Mouse (Mus musculus) MEL (cell line): Measurements from ENCODE around the gene Atl3. TPM values are rescaled to one million over a fixed set of nuclear protein-coding genes. Genes with fewer than 3 reads are reported as not detected.
A peak's percentile ranks its signal among the peaks of the same experiment; 100 is the strongest.

ENCODE experiments used
- DNase-seq: peaks from one replicate; pipeline ENCODE4 v3.0.0; 2011; ENCODE audit warnings: low read depth, low spot score
- H3K27ac ChIP-seq: 2 replicates; pipeline ENCODE4 v1.5.1; 2012; ENCODE audit warnings: low read depth, mild to moderate bottlenecking, control low read depth, low read length, moderate library complexity; ENCODE audit not compliant: control insufficient read depth
- H3K27me3 ChIP-seq, 2 experiments: fragments of 150-350 bp in 1 of 2; sonication (generic) in 1 of 2; 2 replicates each; pipeline ENCODE4 v1.6.1; 2012; ENCODE audit warnings: low read length in 2 of 2, mild to moderate bottlenecking in 2 of 2, improper control_type of control experiment in 1 of 2, moderate library complexity in 1 of 2; ENCODE audit not compliant: insufficient read depth in 2 of 2, control insufficient read depth in 1 of 2
- H3K36me3 ChIP-seq, 2 experiments: 2 replicates each; pipeline ENCODE4 v1.6.1; 2012 to 2014; ENCODE audit warnings: low read length in 2 of 2, improper control_type of control experiment in 1 of 2, inconsistent platforms in 1 of 2, mild to moderate bottlenecking in 1 of 2; ENCODE audit not compliant: insufficient read depth in 2 of 2, control insufficient read depth in 1 of 2
- H3K4me1 ChIP-seq, 2 experiments: fragments of 150-350 bp in 1 of 2; sonication (generic) in 1 of 2; 2 replicates each; pipeline ENCODE4 v1.6.1; 2012; ENCODE audit warnings: low read length in 2 of 2, improper control_type of control experiment in 1 of 2, mild to moderate bottlenecking in 1 of 2; ENCODE audit not compliant: insufficient read depth in 2 of 2, control insufficient read depth in 1 of 2
- H3K4me3 ChIP-seq, 2 experiments: fragments of 150-350 bp in 1 of 2; sonication (generic) in 1 of 2; 2 replicates each; pipeline ENCODE4 v1.5.1; 2012; ENCODE audit warnings: low read depth in 2 of 2, low read length in 2 of 2, mild to moderate bottlenecking in 2 of 2, moderate library complexity in 2 of 2, control low read depth in 1 of 2, improper control_type of control experiment in 1 of 2; ENCODE audit not compliant: control insufficient read depth in 1 of 2, insufficient read depth in 1 of 2
- H3K79me2 ChIP-seq: 2 replicates; pipeline ENCODE4 v1.6.1; 2012; ENCODE audit warnings: mild to moderate bottlenecking, low read length, moderate library complexity; ENCODE audit not compliant: control insufficient read depth, poor library complexity, insufficient read depth
- H3K9ac ChIP-seq: 2 replicates; pipeline ENCODE4 v1.6.1; 2012; ENCODE audit warnings: low read depth, mild to moderate bottlenecking, control low read depth, low read length, moderate library complexity; ENCODE audit not compliant: control insufficient read depth, poor library complexity, severe bottlenecking
- H3K9me3 ChIP-seq: fragments of 150-350 bp; sonication (generic); replicated peaks from 2 replicates; pipeline ENCODE4 v1.6.1; 2012; ENCODE audit warnings: mild to moderate bottlenecking, low read length, improper control_type of control experiment, moderate library complexity; ENCODE audit not compliant: insufficient read depth
- EP300 ChIP-seq, 2 experiments: IDR thresholded peaks; 2 replicates each; pipeline ENCODE4 v1.6.1; 2011; ENCODE audit warnings: improper control_type of control experiment in 2 of 2, low read length in 2 of 2, low read depth in 1 of 2, mild to moderate bottlenecking in 1 of 2
- GABPA ChIP-seq: IDR thresholded peaks from 2 replicates; pipeline ENCODE4 v1.6.1; 2012; ENCODE audit warnings: low read depth, mild to moderate bottlenecking, inconsistent platforms, low read length, improper control_type of control experiment, moderate library complexity
- GATA1 ChIP-seq: IDR thresholded peaks from 2 replicates; pipeline ENCODE4 v1.6.1; 2011; ENCODE audit warnings: low read depth, low read length, improper control_type of control experiment
- KAT2A ChIP-seq: conservative IDR thresholded peaks from 2 replicates; pipeline ENCODE4 v1.6.1; 2012; ENCODE audit warnings: low read depth, low read length, improper control_type of control experiment, inconsistent platforms
- MAZ ChIP-seq: IDR thresholded peaks from 2 replicates; pipeline ENCODE4 v1.6.1; 2012; ENCODE audit warnings: low read depth, mild to moderate bottlenecking, inconsistent platforms, low read length, improper control_type of control experiment
- MEF2A ChIP-seq: IDR thresholded peaks from 2 replicates; pipeline ENCODE4 v1.6.1; 2014; ENCODE audit warnings: low read depth, mild to moderate bottlenecking, inconsistent platforms, low read length, improper control_type of control experiment; ENCODE audit not compliant: poor library complexity, insufficient replicate concordance, severe bottlenecking; ENCODE audit errors: extremely low read depth
- MXI1 ChIP-seq: IDR thresholded peaks from 2 replicates; pipeline ENCODE4 v1.6.1; 2011; ENCODE audit warnings: mild to moderate bottlenecking, low read depth, low read length, improper control_type of control experiment
- NELFE ChIP-seq: IDR thresholded peaks from 2 replicates; pipeline ENCODE4 v1.6.1; 2011; ENCODE audit warnings: low read depth, low read length, improper control_type of control experiment
- POLR2A ChIP-seq, 2 experiments: IDR thresholded peaks; 2 replicates each; pipeline ENCODE4 v1.6.1; 2011 to 2012; ENCODE audit warnings: low read length in 2 of 2, mild to moderate bottlenecking in 2 of 2, control low read depth in 1 of 2, improper control_type of control experiment in 1 of 2, low read depth in 1 of 2, moderate library complexity in 1 of 2; ENCODE audit not compliant: control insufficient read depth in 1 of 2, insufficient read depth in 1 of 2, poor library complexity in 1 of 2
- POLR2AphosphoS5 ChIP-seq: IDR thresholded peaks from 2 replicates; pipeline ENCODE4 v1.6.1; 2012; ENCODE audit warnings: low read depth, borderline replicate concordance, mild to moderate bottlenecking, inconsistent platforms, low read length, moderate library complexity, mixed read lengths
- RCOR1 ChIP-seq: IDR thresholded peaks from 2 replicates; pipeline ENCODE4 v1.6.1; 2012; ENCODE audit warnings: low read depth, mild to moderate bottlenecking, inconsistent platforms, low read length, improper control_type of control experiment
- SIN3A ChIP-seq: IDR thresholded peaks from 2 replicates; pipeline ENCODE4 v1.6.1; 2012; ENCODE audit warnings: low read length, improper control_type of control experiment, inconsistent platforms
- SMC3 ChIP-seq: IDR thresholded peaks from 2 replicates; pipeline ENCODE4 v1.6.1; 2011; ENCODE audit warnings: low read depth, low read length, improper control_type of control experiment
- TAL1 ChIP-seq: IDR thresholded peaks from 2 replicates; pipeline ENCODE4 v1.6.1; 2012; ENCODE audit warnings: mild to moderate bottlenecking, inconsistent platforms, low read length, moderate library complexity, mixed read lengths
- TCF12 ChIP-seq: IDR thresholded peaks from 2 replicates; pipeline ENCODE4 v1.6.1; 2014; ENCODE audit warnings: low read depth, mild to moderate bottlenecking, inconsistent platforms, low read length, improper control_type of control experiment, moderate library complexity
- UBTF ChIP-seq: IDR thresholded peaks from 2 replicates; pipeline ENCODE4 v1.6.1; 2012; ENCODE audit warnings: low read depth, mild to moderate bottlenecking, inconsistent platforms, low read length, improper control_type of control experiment, moderate library complexity, borderline replicate concordance; ENCODE audit not compliant: insufficient read depth
- USF1 ChIP-seq: IDR thresholded peaks from 2 replicates; pipeline ENCODE4 v1.6.1; 2014; ENCODE audit warnings: low read depth, mild to moderate bottlenecking, inconsistent platforms, low read length, improper control_type of control experiment, moderate library complexity
- USF2 ChIP-seq, 2 experiments: IDR thresholded peaks; 2 replicates each; pipeline ENCODE4 v1.6.1; 2011 to 2012; ENCODE audit warnings: improper control_type of control experiment in 2 of 2, low read length in 2 of 2, borderline replicate concordance in 1 of 2, inconsistent platforms in 1 of 2, low read depth in 1 of 2, mild to moderate bottlenecking in 1 of 2; ENCODE audit not compliant: insufficient read depth in 1 of 2
- ZKSCAN1 ChIP-seq: IDR thresholded peaks from 2 replicates; pipeline ENCODE4 v1.6.1; 2012; ENCODE audit warnings: low read depth, mild to moderate bottlenecking, inconsistent platforms, low read length, improper control_type of control experiment, moderate library complexity
- ZMIZ1 ChIP-seq: IDR thresholded peaks from 2 replicates; pipeline ENCODE4 v1.6.1; 2012; ENCODE audit warnings: low read depth, mild to moderate bottlenecking, inconsistent platforms, low read length, improper control_type of control experiment, moderate library complexity
- ZNF384 ChIP-seq: IDR thresholded peaks from 2 replicates; pipeline ENCODE4 v1.6.1; 2012; ENCODE audit warnings: low read depth, mild to moderate bottlenecking, inconsistent platforms, low read length, improper control_type of control experiment
- polyA plus RNA-seq, 2 experiments: library from polyadenylated mRNA; stranded (reverse) in 1 of 2; unstranded in 1 of 2; fragments of >175 nt in 1 of 2; fragments of >200 nt in 1 of 2; gene quantifications; 2 replicates each; pipeline versions ENCODE4 v1.2.1 to v1.2.4; 2012; ENCODE audit warnings: low replicate concordance in 2 of 2, low read depth in 1 of 2; ENCODE audit not compliant: insufficient read length in 2 of 2, insufficient read depth in 1 of 2, missing spikeins in 1 of 2
- total RNA-seq: library from RNA; depleted of rRNA; stranded (reverse); fragments of 300-350 nt; gene quantifications from 2 replicates; pipeline ENCODE4 v1.2.3, GENCODE M21; 2012

The Atl3 gene
- total and polyA plus RNA-seq, 3 experiments, result 15.3 to 16.4 TPM; not detected in 1

DNA sequence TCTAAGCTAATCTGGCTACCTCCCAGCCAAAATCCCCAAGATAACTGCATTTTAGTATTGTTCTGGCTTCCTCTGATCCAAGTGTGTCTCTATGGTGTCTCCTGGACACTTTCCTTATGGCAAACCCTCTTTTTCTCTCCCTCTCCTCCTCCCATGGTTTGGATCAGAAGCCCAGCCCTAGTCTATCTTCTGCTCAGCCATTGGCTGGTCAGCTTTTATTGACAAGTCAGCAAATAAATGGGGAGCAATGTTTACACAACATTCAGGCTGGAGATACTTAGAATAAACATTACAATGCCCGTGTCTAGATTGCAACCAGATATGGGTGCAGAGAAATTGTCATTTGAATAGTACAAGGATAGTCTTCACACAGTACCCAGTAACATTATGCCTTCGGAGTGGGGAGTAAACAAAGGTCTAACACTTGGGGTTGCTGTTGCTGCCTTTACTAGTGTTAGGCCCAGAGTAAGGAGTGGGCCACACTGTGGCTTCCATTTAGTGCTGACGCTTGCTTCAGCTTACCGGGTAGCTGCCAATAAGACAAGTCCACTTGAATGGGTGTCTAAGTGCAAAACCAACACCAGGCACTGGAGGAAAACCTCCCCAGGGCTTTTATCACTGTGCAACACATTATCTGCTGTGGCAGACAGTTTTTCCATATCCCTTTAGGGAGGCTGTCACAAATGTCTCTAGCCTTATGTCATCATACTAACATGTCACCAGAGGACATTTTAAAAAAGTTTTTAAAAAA lies 57.9 kb downstream of the Atl3 start (continued):
- TF ChIP-seq UBTF (no peak), TCF12 (peak; percentile 90), GABPA (no peak), SMC3 (peak; percentile 6; the same call in 1 of the 2 replicates)

DNA sequence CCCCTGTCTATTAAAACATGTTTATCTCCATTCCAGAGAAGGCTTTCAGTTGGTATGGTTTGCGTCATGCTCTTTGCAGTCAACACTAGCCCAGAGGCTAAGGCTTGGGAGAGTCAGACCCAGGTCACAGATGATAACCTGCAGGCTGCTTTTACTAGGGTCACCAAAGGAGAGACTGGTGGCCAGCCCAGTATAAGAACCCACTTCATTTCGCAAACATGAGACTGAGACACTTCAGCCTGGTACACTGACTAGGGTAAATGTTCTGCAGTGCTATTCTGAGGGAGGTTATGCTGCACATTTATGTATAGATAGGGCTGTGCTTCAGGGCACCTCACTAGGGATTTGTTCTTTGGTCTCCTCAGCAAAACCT lies 58.4 kb downstream of the Atl3 start:
- peak overlapping the region in 1 of 2 experiments; percentile 47; a peak in 1 of 4 replicates for H3K4me3 ChIP-seq
- TF ChIP-seq USF2 (IDR thresholded peaks at IDR 0.05; ENCODE audit: borderline replicate concordance in 1 of 2, insufficient read depth in 1 of 2, low read depth in 1 of 2, low read length in 2 of 2), result no peak
- no peak for TF ChIP-seq ZKSCAN1
- no peak for TF ChIP-seq MEF2A
- 0 out of 2 replicates have a peak, but pooled peaks have one; percentile 3 for TF ChIP-seq KAT2A
- TF ChIP-seq USF1, result no peak
- no peak for TF ChIP-seq ZNF384
- no peak for TF ChIP-seq MAZ
- TF ChIP-seq GATA1, result no peak
- no peak for TF ChIP-seq RCOR1
- TF ChIP-seq POLR2A (IDR thresholded peaks at IDR 0.05; ENCODE audit: control insufficient read depth in 1 of 2, insufficient read depth in 1 of 2, low read depth in 1 of 2, low read length in 2 of 2, poor library complexity in 1 of 2), result no peak
- TF ChIP-seq EP300 (IDR thresholded peaks at IDR 0.05; ENCODE audit: low read depth in 1 of 2, low read length in 2 of 2), result no peak
- TF ChIP-seq ZMIZ1, result no peak
- TF ChIP-seq UBTF, result no peak
- no peak for TF ChIP-seq TAL1
- 0 out of 2 replicates have a peak, but pooled peaks have one; percentile 0 for TF ChIP-seq SIN3A
- TF ChIP-seq POLR2AphosphoS5, result no peak
- 0 out of 2 replicates have a peak, but pooled peaks have one; percentile 7 for TF ChIP-seq MXI1
- no peak; the same call in 1 of the 2 replicates for TF ChIP-seq NELFE
- no peaks in the 10 kb centered on the region for H3K27me3 ChIP-seq
- peak overlapping the region; percentile 58 for H3K27ac ChIP-seq
- peaks cover 21 to 25% of the 10 kb centered on the region in 2 experiments for H3K4me1 ChIP-seq
- H3K79me2 ChIP-seq, result no peaks in the 10 kb centered on the region
- no peak for DNase-seq
- peak overlapping the region; percentile 10; the same call in 1 of the 2 replicates for H3K9ac ChIP-seq
- no peaks in the 10 kb centered on the region for H3K9me3 ChIP-seq
- H3K36me3 ChIP-seq, result peaks cover 0 to 22% of the 10 kb centered on the region in 2 experiments; a peak in 2 of 4 replicates
